ENCODE assay signal across 8 mouse cellular contexts in genomic region chr6:31136895-31137294, GRCm38 (mm10).
DNase-seq lines count a peak whose midpoint lies in the region; ATAC-seq lines count a peak whose summit lies in the region.

No protein-coding gene starts in this region.

- H3K27ac ChIP-seq in forebrain, embryonic 10.5 days, result 0 out of 2 replicates have a peak overlapping the region, but pooled peaks have one; percentile 40
- H3K27ac ChIP-seq in forebrain, embryonic 12.5 days, result no peak overlapping the region

- no peaks in the 10 kb centered on the region for H3K27me3 ChIP-seq in forebrain, embryonic 10.5 days (ENCODE audit: poor library complexity, severe bottlenecking)
- no peaks in the 10 kb centered on the region for H3K27me3 ChIP-seq in forebrain, embryonic 12.5 days

- 63% methylated on average over 4 of the region's 4 CpGs for WGBS in forebrain, embryonic 10.5 days
- WGBS in forebrain, embryonic 12.5 days, result 63% methylated on average over 4 of the region's 4 CpGs

- H3K4me2 ChIP-seq in forebrain, embryonic 12.5 days, result no peak overlapping the region

- H3K9me3 ChIP-seq in forebrain, embryonic 10.5 days, result no peaks in the 10 kb centered on the region; the same call in 1 of the 2 replicates
- H3K9me3 ChIP-seq in forebrain, embryonic 12.5 days, result 0 out of 2 replicates have a peak, but pooled peaks cover 5% of the 10 kb centered on the region

- DNase-seq in forebrain, embryonic 10.5 days (ENCODE audit: extremely low spot score, low spot score), result peak; percentile 29
- DNase-seq in lung, adult 18-20 months, result peak; percentile 56 to 64
- no peak for DNase-seq in lung, postnatal 25 days (ENCODE audit: low spot score)
- peak; percentile 64 for DNase-seq in cerebellum, adult 9-10 months
- DNase-seq in kidney, postnatal 25 days, result peak; percentile 67 to 79
- peak; percentile 34 to 46 for DNase-seq in thymus, postnatal 36 days
- no peak for DNase-seq in layer of hippocampus, adult 9-11 months

- no peak overlapping the region for H3K9ac ChIP-seq in forebrain, embryonic 12.5 days

- peaks cover 13% of the 10 kb centered on the region for H3K4me1 ChIP-seq in forebrain, embryonic 10.5 days
- no peaks in the 10 kb centered on the region for H3K4me1 ChIP-seq in forebrain, embryonic 12.5 days

- no peaks in the 10 kb centered on the region for H3K36me3 ChIP-seq in forebrain, embryonic 10.5 days (replicated peaks)
- no peaks in the 10 kb centered on the region for H3K36me3 ChIP-seq in forebrain, embryonic 12.5 days (replicated peaks)

- H3K4me3 ChIP-seq in forebrain, embryonic 10.5 days, result no peak overlapping the region
- no peak overlapping the region for H3K4me3 ChIP-seq in forebrain, embryonic 12.5 days (replicated peaks)

- no peak for ATAC-seq in forebrain, embryonic 12.5 days (ENCODE audit: low FRiP score)

Comparison
In these comparisons a context has a peak if more than half of its experiments do, and no peak if none do; other contexts are left out.
1. DNase-seq: peak in forebrain, embryonic 10.5 days (single experiment), lung, adult 18-20 months (2 of 2), cerebellum, adult 9-10 months (single experiment), kidney, postnatal 25 days (2 of 2) and thymus, postnatal 36 days (2 of 2); none in lung, postnatal 25 days (single experiment) and layer of hippocampus, adult 9-11 months (single experiment).